Mouse (Mus musculus): ENCODE measurements around the gene Gpa33. TPM values are rescaled to one million over a fixed set of nuclear protein-coding genes. Genes with fewer than 3 reads are reported as not detected.

Gpa33 gene
- polyA plus RNA-seq, 1 experiment from 2014 or later: 0.08 TPM

- ATAC-seq (ENCODE audit: insufficient number of reproducible peaks, low FRiP score, low TSS enrichment, low read depth): no peak
- H3K4me1 ChIP-seq (ENCODE audit: control insufficient read depth, insufficient read depth, low read length): no peaks in the 10 kb centered on the region
- no peak overlapping the region for H3K27ac ChIP-seq (replicated peaks; ENCODE audit: low read depth, low read length)
- H3K9ac ChIP-seq (ENCODE audit: low read length): no peak overlapping the region
- no peaks in the 10 kb centered on the region for H3K27me3 ChIP-seq (ENCODE audit: control insufficient read depth, insufficient read depth, low read length)
- no peak overlapping the region for H3K4me2 ChIP-seq (ENCODE audit: low read depth, severe bottlenecking)
- no peak for DNase-seq (ENCODE audit: low spot score)
- WGBS: 48% methylated on average over 9 of the region's 9 CpGs
- H3K9me3 ChIP-seq (ENCODE audit: control insufficient read depth, low read length): no peaks in the 10 kb centered on the region
- H3K4me3 ChIP-seq (ENCODE audit: low read depth, low read length): no peak overlapping the region
- H3K36me3 ChIP-seq (ENCODE audit: control insufficient read depth, insufficient read depth, low read length): no peaks in the 10 kb centered on the region
Measured at GRCm38 (mm10) chr1:166173621-166174020, 43.6 kb downstream of the Gpa33 start.

- Histone ChIP-seq H3K4me1 (ENCODE audit: control insufficient read depth, insufficient read depth, low read length) (no peaks in the 10 kb centered on the region), H3K27me3 (ENCODE audit: control insufficient read depth, insufficient read depth, low read length) (no peaks in the 10 kb centered on the region), H3K36me3 (ENCODE audit: control insufficient read depth, insufficient read depth, low read length) (no peaks in the 10 kb centered on the region), H3K4me2 (ENCODE audit: low read depth, severe bottlenecking) (no peak overlapping the region), H3K4me3 (ENCODE audit: low read depth, low read length) (no peak overlapping the region), H3K9ac (ENCODE audit: low read length) (no peak overlapping the region), H3K27ac (replicated peaks; ENCODE audit: low read depth, low read length) (no peak overlapping the region), H3K9me3 (ENCODE audit: control insufficient read depth, low read length) (no peaks in the 10 kb centered on the region)
- DNase-seq (ENCODE audit: low spot score) (no peak), ATAC-seq (ENCODE audit: insufficient number of reproducible peaks, low FRiP score, low TSS enrichment, low read depth) (no peak)
- WGBS: 88% methylated on average over 7 of the region's 7 CpGs
Measured at GRCm38 (mm10) chr1:166181510-166181909, 51.5 kb downstream of the Gpa33 start.

- 89% methylated on average over 10 of the region's 10 CpGs for WGBS
- Histone ChIP-seq H3K36me3 (ENCODE audit: control insufficient read depth, insufficient read depth, low read length) (no peaks in the 10 kb centered on the region), H3K4me3 (ENCODE audit: low read depth, low read length) (no peak overlapping the region), H3K9ac (ENCODE audit: low read length) (no peak overlapping the region), H3K4me1 (ENCODE audit: control insufficient read depth, insufficient read depth, low read length) (no peaks in the 10 kb centered on the region), H3K4me2 (ENCODE audit: low read depth, severe bottlenecking) (no peak overlapping the region), H3K9me3 (ENCODE audit: control insufficient read depth, low read length) (no peaks in the 10 kb centered on the region), H3K27ac (replicated peaks; ENCODE audit: low read depth, low read length) (no peak overlapping the region), H3K27me3 (ENCODE audit: control insufficient read depth, insufficient read depth, low read length) (no peaks in the 10 kb centered on the region)
- DNase-seq (ENCODE audit: low spot score) (no peak), ATAC-seq (ENCODE audit: insufficient number of reproducible peaks, low FRiP score, low TSS enrichment, low read depth) (no peak)
Measured at GRCm38 (mm10) chr1:166182952-166183627, 53.1 kb downstream of the Gpa33 start.

DNA sequence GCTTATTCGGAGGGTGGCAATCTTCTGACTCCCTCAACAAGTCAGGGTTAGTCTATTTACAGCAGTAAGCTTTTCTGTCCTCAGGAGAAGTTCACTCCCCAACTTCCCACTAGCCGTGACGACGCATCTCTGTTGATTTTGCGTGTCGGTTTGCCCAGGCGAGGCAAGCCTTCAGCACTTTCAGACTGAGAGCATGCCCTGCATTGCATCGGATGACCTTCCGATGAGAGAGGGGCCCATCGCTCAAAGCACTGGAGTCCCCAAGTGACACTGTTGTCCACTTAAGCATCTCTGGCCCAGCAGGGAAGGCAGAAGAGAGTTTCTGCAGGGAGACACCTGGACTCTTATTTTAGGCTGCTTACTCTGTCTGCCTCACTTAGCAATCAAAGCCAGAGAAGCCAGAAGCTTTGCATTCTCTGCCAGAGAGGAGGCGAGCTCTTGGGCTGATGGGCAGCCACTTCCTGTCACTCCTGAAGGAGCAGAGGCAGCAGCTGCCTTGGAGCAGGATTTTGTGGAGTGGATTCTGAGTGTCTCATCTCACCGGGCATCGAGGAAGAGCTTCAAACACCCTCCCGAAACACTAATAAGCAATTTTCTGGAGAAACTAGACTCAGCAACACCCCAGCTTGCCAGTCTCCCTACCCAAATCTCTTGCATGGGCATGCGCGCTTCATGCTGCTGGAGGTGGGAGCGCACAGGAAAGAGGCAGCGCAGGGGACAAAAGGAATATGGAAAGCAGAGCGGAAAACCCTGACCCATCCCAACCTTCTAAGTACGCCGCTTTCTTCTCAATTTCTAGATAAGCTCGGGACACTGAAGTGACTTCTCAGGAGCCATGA lies 54.6 kb downstream of the Gpa33 start:
- Histone ChIP-seq H3K4me3 (ENCODE audit: low read depth, low read length) (no peak overlapping the region), H3K27ac (replicated peaks; ENCODE audit: low read depth, low read length) (no peak overlapping the region), H3K36me3 (ENCODE audit: control insufficient read depth, insufficient read depth, low read length) (no peaks in the 10 kb centered on the region), H3K27me3 (ENCODE audit: control insufficient read depth, insufficient read depth, low read length) (no peaks in the 10 kb centered on the region), H3K9me3 (ENCODE audit: control insufficient read depth, low read length) (no peaks in the 10 kb centered on the region), H3K9ac (ENCODE audit: low read length) (no peak overlapping the region), H3K4me1 (ENCODE audit: control insufficient read depth, insufficient read depth, low read length) (no peaks in the 10 kb centered on the region), H3K4me2 (ENCODE audit: low read depth, severe bottlenecking) (no peak overlapping the region)
- WGBS: 86% methylated on average over 22 of the region's 22 CpGs
- DNase-seq (ENCODE audit: low spot score): no peak
- ATAC-seq (ENCODE audit: insufficient number of reproducible peaks, low FRiP score, low TSS enrichment, low read depth): no peak

GRCm38 (mm10) chr1:166185357-166185756 lies 55.3 kb downstream of the Gpa33 start:
- DNase-seq (ENCODE audit: low spot score): no peak
- no peaks in the 10 kb centered on the region for H3K9me3 ChIP-seq (ENCODE audit: control insufficient read depth, low read length)
- H3K9ac ChIP-seq (ENCODE audit: low read length): no peak overlapping the region
- H3K4me3 ChIP-seq (ENCODE audit: low read depth, low read length): no peak overlapping the region
- H3K27me3 ChIP-seq (ENCODE audit: control insufficient read depth, insufficient read depth, low read length): no peaks in the 10 kb centered on the region
- no peaks in the 10 kb centered on the region for H3K4me1 ChIP-seq (ENCODE audit: control insufficient read depth, insufficient read depth, low read length)
- 91% methylated on average over 5 of the region's 5 CpGs for WGBS
- ATAC-seq (ENCODE audit: insufficient number of reproducible peaks, low FRiP score, low TSS enrichment, low read depth): no peak
- no peak overlapping the region for H3K27ac ChIP-seq (replicated peaks; ENCODE audit: low read depth, low read length)
- no peaks in the 10 kb centered on the region for H3K36me3 ChIP-seq (ENCODE audit: control insufficient read depth, insufficient read depth, low read length)
- H3K4me2 ChIP-seq (ENCODE audit: low read depth, severe bottlenecking): no peak overlapping the region

DNA sequence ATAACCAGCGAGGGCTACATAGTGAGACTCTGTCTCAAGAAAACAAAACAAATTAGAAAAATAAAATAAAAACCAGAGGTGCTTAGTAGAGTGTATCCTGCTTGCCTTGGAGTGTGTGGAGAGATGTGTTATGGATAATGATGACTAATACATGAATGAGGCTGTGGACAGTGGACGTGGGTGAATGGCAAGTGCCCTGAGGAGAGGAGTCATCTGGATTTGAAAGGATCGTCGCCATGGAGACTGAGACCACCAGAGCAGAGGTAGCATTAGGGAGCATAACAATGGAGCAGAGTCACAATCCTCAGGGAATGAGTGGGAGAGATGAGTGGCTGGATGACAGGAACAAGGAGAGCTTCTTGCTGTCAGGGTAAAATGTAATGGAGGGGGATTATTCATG lies 59.8 kb downstream of the Gpa33 start:
- Histone ChIP-seq H3K27ac (replicated peaks; ENCODE audit: low read depth, low read length) (no peak overlapping the region), H3K27me3 (ENCODE audit: control insufficient read depth, insufficient read depth, low read length) (no peaks in the 10 kb centered on the region), H3K4me2 (ENCODE audit: low read depth, severe bottlenecking) (no peak overlapping the region), H3K4me1 (ENCODE audit: control insufficient read depth, insufficient read depth, low read length) (no peaks in the 10 kb centered on the region), H3K36me3 (ENCODE audit: control insufficient read depth, insufficient read depth, low read length) (no peaks in the 10 kb centered on the region), H3K4me3 (ENCODE audit: low read depth, low read length) (no peak overlapping the region), H3K9ac (ENCODE audit: low read length) (no peak overlapping the region), H3K9me3 (ENCODE audit: control insufficient read depth, low read length) (no peaks in the 10 kb centered on the region)
- DNase-seq (ENCODE audit: low spot score) (peak; percentile 16), ATAC-seq (ENCODE audit: insufficient number of reproducible peaks, low FRiP score, low TSS enrichment, low read depth) (no peak)
- 85% methylated on average over 4 of the region's 4 CpGs for WGBS

DNA sequence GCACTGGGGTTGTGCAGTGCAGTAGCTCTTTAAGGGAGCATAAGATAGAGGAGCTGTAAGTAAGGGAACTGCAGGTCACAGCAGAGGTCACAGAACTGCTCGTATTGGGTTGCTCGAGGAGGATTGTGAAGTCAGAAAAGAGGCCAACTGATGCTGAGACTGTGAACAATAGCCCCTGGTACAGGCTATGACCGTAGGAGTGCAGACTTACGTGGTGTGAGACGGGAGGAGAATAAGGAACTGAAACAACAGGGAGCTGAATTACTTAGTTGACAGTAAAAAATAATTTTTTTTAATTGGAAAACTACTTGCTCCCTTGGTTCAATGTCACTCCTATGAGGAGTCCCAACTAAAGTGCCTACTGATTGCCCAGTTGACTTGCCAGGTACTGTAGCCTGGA lies 74.1 kb downstream of the Gpa33 start:
- H3K27ac ChIP-seq (replicated peaks; ENCODE audit: low read depth, low read length): no peak overlapping the region
- H3K4me1 ChIP-seq (ENCODE audit: control insufficient read depth, insufficient read depth, low read length): no peaks in the 10 kb centered on the region
- H3K9ac ChIP-seq (ENCODE audit: low read length): no peak overlapping the region
- H3K4me2 ChIP-seq (ENCODE audit: low read depth, severe bottlenecking): no peak overlapping the region
- DNase-seq (ENCODE audit: low spot score) (no peak), ATAC-seq (ENCODE audit: insufficient number of reproducible peaks, low FRiP score, low TSS enrichment, low read depth) (no peak)
- H3K4me3 ChIP-seq (ENCODE audit: low read depth, low read length): no peak overlapping the region
- H3K27me3 ChIP-seq (ENCODE audit: control insufficient read depth, insufficient read depth, low read length): no peaks in the 10 kb centered on the region
- H3K9me3 ChIP-seq (ENCODE audit: control insufficient read depth, low read length): no peaks in the 10 kb centered on the region
- no peaks in the 10 kb centered on the region for H3K36me3 ChIP-seq (ENCODE audit: control insufficient read depth, insufficient read depth, low read length)
- WGBS: 58% methylated on average over 5 of the region's 5 CpGs

DNA sequence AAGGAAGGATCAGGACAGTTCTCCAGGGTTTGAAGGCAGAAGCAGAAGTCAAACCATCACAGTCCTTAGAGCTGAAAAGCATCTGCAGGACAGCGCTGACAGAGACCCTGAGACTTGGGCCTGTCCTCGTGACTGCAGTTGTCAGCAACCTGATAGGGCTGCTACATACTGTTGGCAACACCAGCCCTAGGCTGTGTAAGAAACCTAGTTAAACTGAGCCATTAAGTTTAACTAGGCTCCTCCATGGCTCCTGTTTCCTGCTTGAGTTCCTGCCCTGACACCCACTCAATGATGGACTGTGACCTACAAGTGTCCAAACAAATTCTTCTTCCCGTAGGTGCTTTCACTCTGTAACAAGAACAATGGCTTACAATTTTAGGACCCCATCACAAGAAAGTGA lies 75.1 kb downstream of the Gpa33 start:
- peak; percentile 54; the same call in 1 of the 2 replicates for ATAC-seq (ENCODE audit: insufficient number of reproducible peaks, low FRiP score, low TSS enrichment, low read depth)
- Histone ChIP-seq H3K9ac (ENCODE audit: low read length) (no peak overlapping the region), H3K4me2 (ENCODE audit: low read depth, severe bottlenecking) (no peak overlapping the region), H3K4me3 (ENCODE audit: low read depth, low read length) (no peak overlapping the region), H3K27ac (replicated peaks; ENCODE audit: low read depth, low read length) (no peak overlapping the region), H3K9me3 (ENCODE audit: control insufficient read depth, low read length) (no peaks in the 10 kb centered on the region), H3K36me3 (ENCODE audit: control insufficient read depth, insufficient read depth, low read length) (no peaks in the 10 kb centered on the region), H3K27me3 (ENCODE audit: control insufficient read depth, insufficient read depth, low read length) (no peaks in the 10 kb centered on the region), H3K4me1 (ENCODE audit: control insufficient read depth, insufficient read depth, low read length) (no peaks in the 10 kb centered on the region)
- 53% methylated on average over 3 of the region's 3 CpGs for WGBS
- no peak for DNase-seq (ENCODE audit: low spot score)
